21 mouse cellular contexts compared by ENCODE assay signal in the genomic region with DNA sequence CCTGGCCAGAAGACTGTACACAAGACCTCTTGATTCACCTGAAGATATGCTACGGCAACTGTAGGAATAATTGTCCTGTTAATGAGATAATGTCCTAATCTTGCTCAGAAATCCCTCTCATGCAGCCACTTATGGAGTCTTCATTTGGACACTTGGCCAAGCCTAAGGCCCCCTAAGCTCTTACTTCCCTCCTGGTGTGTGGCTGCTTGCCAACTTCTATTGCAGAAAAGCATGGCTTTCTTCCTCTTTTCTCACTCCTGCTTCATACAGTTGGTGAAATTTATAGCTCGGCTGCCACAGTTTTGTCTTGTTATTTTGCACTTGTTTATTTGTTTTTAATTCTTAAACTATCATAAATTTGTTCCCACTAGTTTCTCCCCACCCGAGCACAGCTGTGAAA.
DNase-seq lines count a peak whose midpoint lies in the region; ATAC-seq and TF ChIP-seq lines count a peak whose summit lies in the region.
"Had no signal": no experiment of that assay in that cellular context is flagged by ENCODE, and none has a peak within 500 bp of the region (broad histone marks: within the 10 kb centered on the region; RNA-seq: fewer than 3 reads in every experiment).

No protein-coding gene starts in this region.

- no peaks in the 10 kb centered on the region for H3K4me1 ChIP-seq in kidney, postnatal 0 days (replicated peaks; ENCODE audit: insufficient read depth, low read length)
- no peaks in the 10 kb centered on the region for H3K4me1 ChIP-seq in heart, embryonic 12.5 days (replicated peaks)
- H3K4me1 ChIP-seq: forebrain, embryonic 12.5 days; limb, embryonic 15.5 days had no signal

- no peaks in the 10 kb centered on the region for H3K9me3 ChIP-seq in kidney, postnatal 0 days (replicated peaks; ENCODE audit: low read length)
- no peaks in the 10 kb centered on the region for H3K9me3 ChIP-seq in heart, embryonic 12.5 days (replicated peaks)
- H3K9me3 ChIP-seq: forebrain, embryonic 12.5 days; limb, embryonic 15.5 days had no signal

- no peaks in the 10 kb centered on the region for H3K27me3 ChIP-seq in kidney, postnatal 0 days (ENCODE audit: insufficient read depth, low read length)
- H3K27me3 ChIP-seq in heart, embryonic 12.5 days (replicated peaks), result no peaks in the 10 kb centered on the region
- H3K27me3 ChIP-seq: CH12.LX; forebrain, embryonic 12.5 days; limb, embryonic 15.5 days; Patski had no signal

- H3K36me3 ChIP-seq in kidney, postnatal 0 days (ENCODE audit: insufficient read depth, low read length), result no peaks in the 10 kb centered on the region
- no peaks in the 10 kb centered on the region for H3K36me3 ChIP-seq in heart, embryonic 12.5 days
- H3K36me3 ChIP-seq: forebrain, embryonic 12.5 days; limb, embryonic 15.5 days had no signal

- H3K4me2 ChIP-seq in kidney, postnatal 0 days (ENCODE audit: low read length), result no peak overlapping the region
- H3K4me2 ChIP-seq in heart, embryonic 12.5 days, result no peak overlapping the region
- H3K4me2 ChIP-seq: forebrain, embryonic 12.5 days; limb, embryonic 15.5 days; midbrain, embryonic 11.5 days had no signal

- H3K27ac ChIP-seq in kidney, postnatal 0 days, result no peak overlapping the region
- no peak overlapping the region for H3K27ac ChIP-seq in heart, embryonic 12.5 days (ENCODE audit: poor library complexity, severe bottlenecking)
- H3K27ac ChIP-seq: forebrain, embryonic 12.5 days; heart, adult 2 months; layer of hippocampus, adult 2 months; left cerebral cortex, adult 2 months; limb, embryonic 15.5 days; stomach, postnatal 0 days had no signal

- TF ChIP-seq CTCF in kidney, postnatal 0 days (IDR thresholded peaks at IDR 0.05; ENCODE audit: low read depth), result no peak

- no peak for ATAC-seq in kidney, postnatal 0 days (replicated peaks; ENCODE audit: low FRiP score, low read depth)
- ATAC-seq in megakaryocyte progenitor cell, adult 5-6 weeks (replicated peaks; ENCODE audit: poor library complexity), result peak; percentile 94
- no peak for ATAC-seq in heart, embryonic 12.5 days (ENCODE audit: insufficient number of reproducible peaks, low FRiP score)
- ATAC-seq: hindbrain, embryonic 16.5 days; Patski had no signal

- no peak overlapping the region for H3K4me3 ChIP-seq in kidney, postnatal 0 days (replicated peaks; ENCODE audit: low read depth, low read length)
- H3K4me3 ChIP-seq in heart, embryonic 12.5 days, result no peak overlapping the region
- H3K4me3 ChIP-seq: forebrain, embryonic 12.5 days; heart, adult 2 months; layer of hippocampus, adult 2 months; left cerebral cortex, adult 2 months; limb, embryonic 15.5 days had no signal

- peak; percentile 7 for DNase-seq in kidney, postnatal 0 days (ENCODE audit: low spot score)
- DNase-seq in kidney, adult 11 months, result no peak
- DNase-seq in retina, postnatal 1 day, result peak; percentile 25
- DNase-seq in retina, embryonic 14.5 days (ENCODE audit: low spot score), result no peak
- peak; percentile 19 for DNase-seq in cerebellum, adult 9-11 months
- no peak for DNase-seq in right cerebral cortex, postnatal 25 days
- DNase-seq: heart, adult 2 months; heart, postnatal 10 days; lung, postnatal 10 days; thymus, postnatal 25 days had no signal

- no peak overlapping the region for H3K9ac ChIP-seq in kidney, postnatal 0 days (ENCODE audit: low read depth, low read length)
- H3K9ac ChIP-seq in heart, embryonic 12.5 days, result no peak overlapping the region
- H3K9ac ChIP-seq: forebrain, embryonic 12.5 days; limb, embryonic 15.5 days had no signal

- WGBS in kidney, postnatal 0 days, result 48% methylated on average over 3 of the region's 3 CpGs
- WGBS in heart, embryonic 12.5 days, result 72% methylated on average over 3 of the region's 3 CpGs

Comparison
In these comparisons a context has a peak if more than half of its experiments do, and no peak if none do; other contexts are left out.
1. DNase-seq: peak in kidney, postnatal 0 days (single experiment), retina, postnatal 1 day (single experiment) and cerebellum, adult 9-11 months (single experiment); none in kidney, adult 11 months (single experiment), retina, embryonic 14.5 days (single experiment) and right cerebral cortex, postnatal 25 days (single experiment).